Mouse (Mus musculus) cerebral cortex, adult 2 months (tissue): Measurements from ENCODE around the gene Hsf2bp.

Experiments used
- WGBS: fragments of 180-500 bp; shearing (Covaris S2); methylation state at CpG from one replicate; pipeline ENCODE4 v1.1.7; 2018; 5-methylcytosine and 5-hydroxymethylcytosine counted together

Gene Hsf2bp

DNA sequence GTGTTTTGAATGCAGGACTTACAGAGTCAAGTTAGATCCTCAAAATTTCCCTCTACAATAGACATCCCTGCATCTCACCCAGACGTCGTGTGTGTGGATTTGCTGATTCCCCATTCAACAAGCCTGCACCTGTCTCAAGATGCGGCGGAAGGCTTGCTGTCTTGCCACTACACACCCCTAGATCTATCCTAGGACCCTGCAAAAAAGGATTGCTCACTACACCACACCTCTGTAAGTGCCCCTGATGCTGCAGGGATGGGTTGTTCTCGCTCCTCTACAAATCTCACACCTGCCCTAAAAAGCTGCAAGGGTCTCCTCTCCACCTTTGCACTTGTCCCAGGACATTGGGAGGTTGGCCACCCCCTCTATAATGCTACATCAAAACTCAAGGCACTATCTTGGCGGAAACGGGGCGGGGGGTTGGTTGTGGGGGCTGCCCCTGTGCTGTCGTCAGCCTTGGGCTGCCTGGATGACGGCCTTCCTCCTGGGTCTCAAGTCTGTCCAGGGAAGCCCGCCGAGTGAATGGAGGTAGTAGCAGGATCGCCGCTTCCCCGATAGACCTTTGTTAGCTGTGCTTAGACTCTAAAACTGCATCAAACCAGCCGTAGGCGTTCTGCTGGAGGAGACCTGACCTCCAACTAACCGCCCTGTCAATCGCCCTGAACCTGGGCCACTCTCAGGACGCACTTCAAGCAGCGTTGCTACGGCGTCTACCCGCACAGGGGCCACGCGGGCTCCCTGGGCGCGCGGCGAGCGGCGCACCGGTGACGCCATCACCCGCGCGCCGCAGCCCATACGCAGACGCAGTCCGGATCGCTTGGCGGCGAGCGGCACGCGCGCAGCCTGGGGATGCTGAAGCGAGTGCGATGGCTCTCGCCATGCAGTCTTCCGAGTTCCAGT lies at the start of gene Hsf2bp, which contains the start of gene Rrp1b:
TSS of gene Hsf2bp (minus strand) at position 741 of the 900 bp plus-strand sequence.
TSS of gene Rrp1b (plus strand) at position 492 of the 900 bp plus-strand sequence.
- WGBS: 5% methylated on average over 52 of the region's 52 CpGs

DNA sequence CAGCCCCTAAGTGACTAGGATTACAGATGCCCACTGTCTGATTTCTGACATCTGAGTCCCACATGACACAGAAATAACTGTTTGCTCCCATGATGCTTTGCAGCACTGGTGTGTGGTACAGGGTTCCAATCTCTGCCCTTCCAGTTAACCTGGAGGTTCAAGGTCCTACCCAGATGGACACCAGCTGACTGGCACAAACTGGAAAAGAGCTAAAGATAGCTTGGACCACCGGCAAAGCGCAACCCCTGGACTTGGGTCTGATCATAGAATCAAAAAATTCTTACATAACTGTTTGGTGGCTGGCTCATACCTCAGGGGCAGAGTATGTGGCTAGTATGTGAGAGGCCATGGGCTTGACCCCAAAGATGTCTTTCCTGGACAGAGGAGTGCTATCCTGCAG lies 47.2 kb upstream of the Hsf2bp start:
- WGBS: 94% methylated on average over 2 of the region's 2 CpGs

DNA sequence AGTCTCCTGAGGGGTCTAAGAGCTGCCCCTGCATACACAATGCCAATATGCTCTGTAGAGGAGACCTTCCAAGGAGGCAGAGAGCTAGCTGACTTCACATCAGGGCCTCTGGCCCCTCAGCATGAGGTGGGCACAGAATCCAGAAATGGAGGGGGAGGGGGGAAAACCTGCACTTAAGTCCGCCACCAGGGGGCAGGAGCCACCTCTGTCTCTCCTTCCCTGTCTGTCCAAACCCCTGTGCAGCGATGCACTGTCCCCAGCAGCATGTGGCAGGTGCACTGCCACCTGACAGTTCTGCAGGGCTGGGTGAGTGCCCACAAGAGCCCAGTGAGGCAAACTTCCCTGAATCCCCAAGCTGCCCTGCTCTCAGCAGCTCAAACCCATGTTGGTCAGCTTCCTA lies 39.0 kb upstream of the Hsf2bp start:
- WGBS: 15% methylated on average over 2 of the region's 2 CpGs

DNA sequence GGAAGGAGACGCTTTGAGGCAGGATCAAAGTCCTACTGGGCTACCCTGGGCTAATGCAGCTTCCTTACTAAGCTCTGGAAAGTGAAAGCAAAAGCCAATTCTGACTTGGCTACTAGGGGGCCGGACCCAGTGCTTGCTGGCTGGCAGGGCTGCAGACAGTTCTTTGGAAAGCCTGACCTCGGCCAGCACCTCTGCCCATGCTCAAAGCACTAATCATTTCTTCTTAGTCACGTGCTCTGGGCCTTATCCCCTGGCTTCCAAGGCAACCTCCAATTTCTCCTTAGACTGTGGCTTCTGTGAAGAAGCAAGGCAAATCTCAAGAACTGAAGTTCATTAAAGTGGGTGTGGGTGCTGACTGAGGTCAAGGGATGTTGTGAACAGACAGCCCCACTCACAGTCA lies 38.5 kb upstream of the Hsf2bp start:
- WGBS: 63% methylated on average over 4 of the region's 4 CpGs

DNA sequence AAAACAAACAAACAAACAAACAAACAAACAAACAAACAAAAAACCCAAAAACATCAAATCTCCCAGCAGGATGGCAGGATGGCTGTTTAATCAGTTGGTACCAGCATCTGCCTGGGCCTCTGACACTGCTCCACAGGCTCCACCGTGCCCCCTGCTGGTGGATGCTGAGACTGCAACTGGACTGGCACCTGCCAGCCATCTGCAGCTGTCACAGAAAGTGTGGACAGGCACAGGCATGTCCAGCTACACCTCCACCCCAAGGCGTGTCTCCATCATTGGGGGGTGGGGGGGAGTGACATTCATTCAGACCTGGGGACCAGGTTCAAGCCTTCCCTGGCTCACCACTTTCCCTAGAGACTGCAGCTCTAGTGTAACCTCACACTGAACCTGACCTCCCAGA lies 37.2 kb upstream of the Hsf2bp start:
- WGBS: 10% methylated on average over 2 of the region's 2 CpGs

DNA sequence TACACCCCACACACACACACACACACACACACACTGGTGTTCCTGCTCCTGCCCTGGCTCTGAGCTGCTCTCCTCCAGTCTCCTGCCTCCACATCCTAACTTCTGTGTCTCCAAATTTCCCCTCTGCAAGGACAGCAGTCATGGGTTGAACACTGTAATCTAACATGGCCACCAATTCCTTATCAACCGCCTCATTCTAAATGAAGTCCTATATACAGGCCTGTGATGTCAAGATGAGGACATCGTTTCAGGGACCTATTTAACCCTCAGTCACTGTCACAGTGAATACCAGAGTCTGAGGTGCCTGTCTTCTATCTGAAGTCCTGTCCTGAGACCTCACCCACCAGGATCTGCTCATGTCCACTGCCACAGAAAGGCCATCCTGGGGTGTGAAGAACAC lies 32.7 kb upstream of the Hsf2bp start:
- WGBS: 93% methylated on average over 2 of the region's 2 CpGs

DNA sequence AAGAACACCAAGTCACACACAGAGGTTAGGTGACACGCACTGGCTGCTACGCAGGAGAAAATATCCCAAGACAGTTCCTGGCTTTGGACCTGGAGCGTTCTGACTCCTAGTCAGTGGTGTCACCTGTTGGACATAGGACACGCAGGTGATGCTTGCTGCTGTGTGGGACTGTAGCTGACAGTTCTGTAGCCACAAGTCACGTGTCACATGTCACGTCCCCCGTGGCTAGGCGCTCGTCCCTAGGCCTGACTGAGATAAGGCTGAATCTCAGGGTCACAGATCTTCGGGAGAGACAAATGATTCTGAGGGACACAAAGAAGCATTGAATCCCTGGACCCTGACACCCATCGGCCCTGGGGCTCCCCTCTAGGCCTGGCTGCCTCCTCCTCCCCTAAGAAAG lies 32.2 kb upstream of the Hsf2bp start:
- 95% methylated on average over 11 of the region's 11 CpGs for WGBS

DNA sequence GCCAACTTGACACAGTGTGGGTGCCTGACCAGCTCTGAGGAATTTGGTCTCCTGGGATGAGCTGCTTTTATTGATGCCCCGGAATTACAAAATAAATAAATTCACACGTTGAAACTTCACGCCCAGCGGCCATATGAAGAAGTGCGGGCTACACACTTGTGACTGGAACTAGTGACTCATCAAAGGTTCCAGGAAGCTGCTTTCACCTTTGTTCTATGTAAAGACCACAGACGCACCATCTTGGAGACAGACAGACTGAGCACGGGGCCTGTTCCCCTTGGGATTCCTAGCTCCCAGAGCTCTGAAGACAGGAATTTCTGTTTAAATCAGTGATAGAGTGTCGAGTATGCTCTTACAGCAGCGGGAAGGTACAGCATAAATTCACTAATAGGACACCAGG lies 31.4 kb upstream of the Hsf2bp start:
- 73% methylated on average over 9 of the region's 9 CpGs for WGBS

DNA sequence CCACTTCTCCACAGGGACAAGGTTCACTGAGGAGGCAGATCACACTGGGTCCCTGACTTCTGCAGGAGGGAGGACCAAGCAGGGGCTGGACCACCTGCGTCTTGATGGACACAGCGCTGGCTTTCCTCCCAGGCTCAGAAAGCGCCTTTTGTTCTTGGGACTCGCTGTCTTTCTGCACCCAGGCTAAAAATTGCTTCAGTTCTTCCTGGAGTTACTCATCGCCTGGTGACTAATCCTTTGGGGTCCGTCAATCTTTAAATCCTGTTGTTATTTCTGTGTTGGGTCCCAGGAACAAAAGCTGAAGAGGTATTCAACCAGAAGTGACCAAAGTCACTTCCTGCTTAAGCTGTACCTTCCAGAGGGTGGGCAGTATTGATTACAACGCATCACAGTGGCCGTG lies 28.6 kb upstream of the Hsf2bp start:
- 36% methylated on average over 8 of the region's 8 CpGs for WGBS

DNA sequence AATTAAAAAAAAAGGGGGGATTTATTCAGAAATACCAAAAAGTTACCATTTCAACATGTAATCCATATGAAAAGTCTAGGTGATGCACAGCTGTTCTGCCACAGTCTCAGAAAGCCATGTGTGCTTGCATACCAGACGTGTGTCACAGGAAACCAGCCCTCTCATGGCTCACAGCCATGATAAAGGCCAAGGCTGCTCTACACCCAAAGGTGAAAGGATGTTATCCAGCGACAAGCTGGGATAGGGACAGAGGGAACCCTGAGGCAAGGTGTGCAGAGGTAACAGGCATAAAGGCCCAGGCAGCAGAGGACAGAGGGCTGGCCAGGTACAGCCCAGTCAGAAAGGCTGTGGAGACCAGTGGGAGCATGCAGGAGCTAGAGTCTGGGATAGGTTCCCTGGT lies 27.5 kb upstream of the Hsf2bp start:
- WGBS: 79% methylated on average over 2 of the region's 2 CpGs

DNA sequence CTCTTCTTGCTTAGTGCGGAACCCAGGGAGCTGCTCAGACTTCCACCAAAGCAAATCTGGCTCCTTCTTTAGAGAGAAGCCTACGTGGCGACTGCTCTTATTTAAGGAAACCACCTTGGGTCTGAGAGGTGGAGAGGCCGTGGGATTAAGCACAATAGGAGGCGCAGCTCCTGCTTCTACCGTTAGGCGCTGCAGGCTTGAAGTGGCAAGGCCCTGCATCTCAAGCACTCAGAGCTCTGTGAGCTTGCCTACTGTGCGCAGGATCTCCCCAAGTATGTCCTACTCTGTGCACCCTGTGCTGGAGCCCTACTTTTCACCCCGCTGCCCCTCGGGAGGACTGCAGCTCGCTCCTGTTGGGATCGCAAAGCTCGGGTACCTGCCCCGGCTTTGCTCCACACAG lies 25.1 kb upstream of the Hsf2bp start:
- WGBS: 94% methylated on average over 14 of the region's 14 CpGs

DNA sequence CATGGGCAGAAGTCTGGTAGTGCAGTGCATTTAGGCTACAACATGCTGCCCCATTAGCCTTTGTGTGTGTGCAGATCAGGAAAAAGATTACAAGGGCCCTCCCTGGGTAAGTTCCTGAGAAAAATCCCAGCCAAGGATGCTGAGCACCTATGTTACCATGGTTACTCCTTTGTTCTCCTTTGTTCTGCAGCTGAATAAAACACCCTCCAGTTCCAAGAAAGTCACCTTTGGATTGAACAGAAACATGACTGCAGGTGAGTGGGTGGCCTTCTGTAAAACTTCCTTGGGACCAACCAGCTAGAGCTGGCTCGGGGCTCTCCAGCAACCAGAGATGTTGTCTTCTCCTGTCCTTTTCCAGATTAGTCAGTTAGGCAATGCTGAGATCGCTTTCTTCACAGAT lies 22.9 kb upstream of the Hsf2bp start:
- whole genome bisulfite sequencing: 79% methylated on average over 2 of the region's 2 CpGs

DNA sequence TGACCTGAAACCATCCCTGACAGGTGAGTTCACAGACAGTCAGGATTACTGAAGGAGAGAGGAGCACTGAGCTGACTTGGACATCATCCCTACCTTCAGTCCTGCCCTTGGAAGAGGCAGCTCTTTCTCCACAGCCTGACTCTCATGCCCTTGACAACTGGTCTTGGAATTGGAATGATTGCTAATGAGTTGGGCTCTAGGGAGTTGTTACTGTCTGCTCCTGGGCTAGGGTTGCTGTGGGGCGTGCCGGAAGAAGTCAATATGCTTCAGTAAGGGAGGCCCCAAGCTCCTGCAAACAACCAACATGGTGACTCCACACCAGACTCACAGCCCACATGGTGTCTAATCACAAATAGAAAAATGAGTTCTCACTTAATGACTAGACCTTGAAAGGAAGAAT lies 21.7 kb upstream of the Hsf2bp start:
- 94% methylated on average over 2 of the region's 2 CpGs for WGBS

DNA sequence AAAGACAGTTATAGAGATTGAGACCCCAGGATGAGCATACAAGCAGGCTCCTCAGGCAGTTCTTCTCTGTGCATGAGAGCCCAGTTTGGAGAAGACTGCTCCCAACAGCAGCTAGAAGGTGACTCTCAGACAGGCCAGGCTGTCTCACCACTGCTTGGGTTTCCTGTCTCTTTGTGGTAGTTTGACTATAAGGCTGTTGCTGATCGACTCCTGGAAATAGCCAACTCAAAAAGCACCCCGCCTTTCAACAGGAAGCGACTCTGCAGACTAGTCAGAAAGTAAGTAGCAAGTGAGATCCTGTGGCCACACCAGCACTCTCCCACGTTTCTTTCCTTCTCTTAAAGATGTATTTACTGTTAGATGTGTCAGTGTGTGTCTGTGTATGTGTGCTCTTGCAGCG lies 17.5 kb upstream of the Hsf2bp start:
- WGBS: 76% methylated on average over 5 of the region's 5 CpGs

DNA sequence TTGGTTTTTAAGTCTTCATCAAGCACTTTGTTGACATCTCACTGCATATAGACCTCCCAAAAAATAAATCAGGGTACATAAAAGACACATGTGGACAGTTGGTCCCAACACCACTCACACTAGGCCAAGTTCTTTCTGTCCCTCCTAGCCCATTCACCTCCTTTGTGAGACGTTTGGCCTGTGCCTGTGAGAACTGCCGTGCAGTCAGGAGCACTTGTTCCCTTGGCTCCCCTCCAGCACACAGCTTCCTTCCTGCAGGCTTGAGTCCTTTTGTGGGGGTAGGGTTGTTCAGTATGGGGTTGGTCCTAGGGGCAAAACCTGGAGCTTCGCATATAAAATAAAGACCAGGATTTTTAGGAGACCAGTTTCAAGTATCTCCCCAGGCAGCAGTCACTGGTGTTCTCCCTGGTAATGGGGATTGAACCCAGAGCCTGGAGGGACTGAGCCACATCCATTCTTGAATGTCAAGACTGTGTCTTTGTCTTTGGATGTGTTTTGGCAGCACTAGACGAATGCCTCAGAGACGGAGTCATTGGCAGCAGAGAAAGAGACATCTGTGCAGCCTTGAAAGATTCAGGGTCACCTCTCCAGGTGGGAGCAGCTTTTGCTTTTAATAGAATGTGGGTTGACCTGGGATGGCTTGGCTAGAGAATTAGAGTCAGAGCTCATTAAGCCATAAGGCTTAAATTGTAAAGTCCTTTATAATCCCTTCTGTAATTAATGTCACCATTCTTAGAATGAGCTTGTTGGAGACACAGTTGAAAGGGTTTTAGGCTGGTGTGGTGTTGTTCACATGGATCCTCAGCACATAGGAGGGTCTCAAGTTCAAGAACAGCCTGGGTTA lies 16.3 kb upstream of the Hsf2bp start:
- WGBS: 61% methylated on average over 5 of the region's 5 CpGs

DNA sequence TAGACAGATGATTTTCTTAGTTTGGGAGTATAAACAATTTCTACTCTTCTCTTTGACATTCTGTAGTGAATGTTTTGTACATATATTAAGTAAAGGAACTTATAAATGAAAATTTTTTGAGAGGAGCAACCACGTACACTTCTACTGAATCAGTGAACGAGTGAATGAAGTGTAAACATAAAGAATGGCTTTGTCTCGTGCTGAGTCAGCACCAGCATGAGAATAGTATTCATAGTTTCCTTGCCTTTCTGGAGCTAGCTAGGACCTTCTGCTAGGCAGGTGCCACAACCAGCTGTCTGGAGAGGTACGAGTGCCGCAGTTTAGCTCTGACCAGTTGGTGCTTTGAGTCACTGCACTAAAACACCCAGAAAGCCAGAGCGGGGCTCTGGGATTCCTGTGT lies 14.5 kb upstream of the Hsf2bp start:
- 90% methylated on average over 6 of the region's 6 CpGs for WGBS

DNA sequence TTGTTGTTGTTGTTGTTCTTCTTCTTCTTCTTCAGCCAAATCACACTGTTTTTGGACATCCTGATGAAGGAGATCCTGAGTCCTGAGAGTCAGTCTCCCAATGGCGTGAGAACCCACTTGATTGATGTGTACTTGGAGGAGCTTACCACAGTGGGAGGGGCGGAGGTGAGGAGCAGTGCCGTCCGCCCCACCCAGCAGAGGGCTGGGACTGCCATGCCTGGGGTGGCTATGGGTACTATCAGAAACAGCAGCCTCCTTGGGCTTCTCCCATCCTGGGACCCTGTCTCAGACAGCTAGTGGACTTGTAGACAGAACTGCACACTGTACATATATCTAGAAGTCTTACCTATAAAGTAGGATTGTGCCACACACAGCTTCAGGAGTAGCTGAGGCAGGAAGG lies 13.8 kb upstream of the Hsf2bp start:
- 95% methylated on average over 4 of the region's 4 CpGs for WGBS

DNA sequence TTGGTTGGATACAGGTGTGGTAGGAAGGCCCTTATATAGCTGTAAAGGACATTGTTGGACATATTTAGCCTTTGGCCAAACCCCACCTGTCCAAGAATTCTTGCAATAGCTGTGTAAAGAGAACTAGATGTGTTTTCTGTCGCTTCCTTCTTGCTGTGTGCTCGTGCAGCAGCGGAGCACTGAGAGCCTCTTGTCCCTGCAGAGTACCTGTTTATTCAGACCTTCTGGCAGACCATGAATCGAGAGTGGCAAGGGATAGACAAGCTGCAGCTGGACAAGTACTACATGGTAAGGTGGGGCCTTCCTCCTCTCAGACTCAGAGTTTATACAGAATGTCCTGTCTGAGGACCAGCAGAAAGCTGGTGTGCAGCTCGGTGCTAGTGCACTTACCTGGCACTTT lies 12.2 kb upstream of the Hsf2bp start:
- 84% methylated on average over 5 of the region's 5 CpGs for WGBS

DNA sequence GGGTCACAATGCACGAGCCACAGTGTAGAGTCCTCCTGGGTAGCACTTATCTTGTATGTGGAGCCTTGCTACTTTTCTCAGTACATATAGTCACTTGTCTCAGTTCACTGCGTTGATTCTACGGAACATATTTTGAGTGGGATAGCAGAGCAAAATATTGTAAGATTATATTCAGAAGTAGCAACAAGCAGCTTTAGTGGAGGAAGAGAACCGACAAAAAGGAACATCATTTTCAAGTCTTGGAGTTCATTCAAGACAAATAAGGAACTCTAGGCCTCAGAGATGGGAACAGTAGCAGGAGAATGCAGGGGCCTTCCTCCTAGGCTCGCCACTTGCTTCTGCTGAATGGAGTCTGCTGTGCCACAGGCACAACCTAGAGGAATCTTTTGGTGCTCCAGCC lies 10.4 kb upstream of the Hsf2bp start:
- 47% methylated on average over 5 of the region's 5 CpGs for WGBS

DNA sequence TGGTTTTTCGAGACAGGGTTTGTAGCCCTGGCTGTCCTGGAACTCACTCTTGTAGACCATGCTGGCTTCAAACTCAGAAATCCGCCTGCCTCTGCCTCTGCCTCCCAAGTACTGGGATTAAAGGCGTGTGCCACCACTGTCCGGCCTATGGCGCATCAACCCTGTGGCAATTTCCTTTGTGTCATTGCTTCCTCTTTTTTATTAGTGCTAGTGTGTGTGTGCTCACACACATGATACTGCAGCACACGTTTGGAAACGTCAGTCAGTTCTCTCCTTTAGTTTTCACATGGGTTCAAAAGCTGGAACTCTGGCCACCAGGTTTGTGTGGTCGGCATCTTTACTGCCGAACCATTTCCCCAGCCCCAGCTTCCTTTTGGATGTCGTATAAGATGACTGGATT lies 4.1 kb upstream of the Hsf2bp start:
- 84% methylated on average over 10 of the region's 10 CpGs for WGBS

DNA sequence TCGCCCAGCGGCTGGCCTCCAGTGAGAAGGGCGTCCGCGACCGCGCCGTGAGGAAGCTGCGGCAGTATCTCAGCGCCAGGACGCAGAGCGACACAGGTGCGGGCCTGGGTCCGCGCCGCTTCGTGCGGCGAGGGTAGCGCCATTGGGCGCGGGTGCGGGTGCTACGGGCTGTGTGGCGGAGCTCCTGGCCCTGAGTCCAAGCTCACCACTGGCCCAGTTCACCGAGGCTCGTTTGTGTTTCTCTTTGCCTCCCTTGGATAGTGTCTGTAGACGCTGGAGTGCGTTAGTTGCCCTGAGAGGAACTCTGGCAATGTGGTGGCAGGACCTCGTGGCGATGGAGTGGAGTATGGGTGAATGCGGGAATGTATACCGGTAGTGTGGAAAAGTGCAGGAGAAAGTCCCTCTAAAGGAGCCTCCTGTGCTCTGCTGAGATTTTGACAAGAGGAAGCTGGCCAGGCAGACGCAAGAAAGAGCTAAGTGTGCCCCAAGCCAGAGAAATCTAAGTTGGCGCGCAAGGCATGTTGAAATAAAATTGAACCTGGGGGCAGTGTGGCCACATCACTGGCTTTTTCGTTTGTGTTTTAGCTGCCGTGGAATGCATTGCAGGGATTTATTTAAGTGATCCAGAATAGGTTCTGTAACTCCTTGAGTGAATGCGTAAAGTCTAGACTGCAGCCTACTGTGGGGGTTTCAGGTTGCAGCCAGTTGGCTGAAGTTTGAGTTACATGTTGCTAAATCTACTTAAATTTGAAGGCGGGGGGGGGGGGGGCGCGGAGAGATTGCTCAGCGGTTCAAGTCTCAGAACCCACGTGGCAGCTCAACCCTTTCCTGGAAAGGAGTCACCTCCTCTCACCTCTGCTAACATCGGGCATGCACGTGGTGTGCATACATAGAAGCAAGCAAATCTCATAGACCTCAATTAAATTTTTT lies 625 bp upstream of the Hsf2bp start:
- under 1% methylated on average over 46 of the region's 46 CpGs for WGBS

DNA sequence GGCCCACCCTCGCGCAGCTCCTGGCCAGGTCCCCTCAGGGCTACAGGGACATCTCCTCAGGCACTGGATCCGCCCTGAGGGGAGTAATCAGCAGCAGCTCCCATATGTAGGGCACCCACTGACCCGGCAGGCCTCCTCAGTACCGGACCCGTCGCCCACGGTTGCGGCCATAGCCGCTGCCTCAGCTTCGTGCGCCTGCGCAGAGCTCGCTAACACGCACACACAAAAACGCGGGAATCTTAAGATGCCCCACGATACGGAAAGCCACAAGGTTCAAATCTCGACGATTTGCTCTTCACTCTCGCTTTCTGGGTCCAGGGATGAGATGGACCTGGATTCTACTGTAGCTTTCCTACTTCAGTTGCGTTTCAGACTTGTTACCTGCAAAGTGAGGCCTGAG lies 1.8 kb downstream of the Hsf2bp start:
- 90% methylated on average over 23 of the region's 23 CpGs for WGBS
